Mouse (Mus musculus) midbrain, postnatal 0 days (tissue): Measurements from ENCODE around the gene Gpr6. TPM values are rescaled to one million over a fixed set of nuclear protein-coding genes. Genes with fewer than 3 reads are reported as not detected.

Experiments
- ATAC-seq: fragments of 200-750 bp; cut with Nextera tagmentation; 2 replicates; pipeline ENCODE4 v1.8.0; 2017; ENCODE audit warnings: moderate number of reproducible peaks, mild to moderate bottlenecking, moderate TSS enrichment, moderate library complexity; ENCODE audit not compliant: low FRiP score
- DNase-seq: peaks from one replicate; pipeline ENCODE4 v3.0.0-alpha.2; 2015; ENCODE audit warnings: low spot score
- H3K27ac ChIP-seq: fragments of 300-500 bp; sonication (generic); 2 replicates; pipeline ENCODE4 v1.5.1; 2014; ENCODE audit warnings: low read depth, mild to moderate bottlenecking, low read length, mixed read lengths
- H3K27me3 ChIP-seq: fragments of 300-500 bp; sonication (generic); 2 replicates; pipeline ENCODE4 v1.6.1; 2014; ENCODE audit warnings: low read length, control low read depth, mixed read lengths; ENCODE audit not compliant: insufficient read depth
- H3K36me3 ChIP-seq: fragments of 300-500 bp; sonication (generic); 2 replicates; pipeline ENCODE4 v1.6.1; 2014; ENCODE audit warnings: low read length, control low read depth, mixed read lengths; ENCODE audit not compliant: insufficient read depth
- H3K4me1 ChIP-seq: fragments of 300-500 bp; sonication (generic); 2 replicates; pipeline ENCODE4 v1.6.1; 2014; ENCODE audit warnings: mild to moderate bottlenecking, control low read depth, antibody characterized with exemption, low read length, mixed read lengths; ENCODE audit not compliant: insufficient read depth
- H3K4me2 ChIP-seq: fragments of 300-500 bp; sonication (generic); 2 replicates; pipeline ENCODE4 v1.6.1; 2014; ENCODE audit warnings: low read depth, mild to moderate bottlenecking, low read length, mixed read lengths; ENCODE audit not compliant: poor library complexity, severe bottlenecking
- H3K4me3 ChIP-seq: fragments of 300-500 bp; sonication (generic); 2 replicates; pipeline ENCODE4 v1.5.1; 2014; ENCODE audit warnings: low read depth, mild to moderate bottlenecking, low read length, moderate library complexity
- H3K9ac ChIP-seq: fragments of 300-500 bp; sonication (generic); replicated peaks from 2 replicates; pipeline ENCODE4 v1.6.1; 2014; ENCODE audit warnings: mild to moderate bottlenecking, low read length, moderate library complexity, mixed read lengths; ENCODE audit not compliant: poor library complexity, severe bottlenecking
- H3K9me3 ChIP-seq: fragments of 300-500 bp; sonication (generic); 2 replicates; pipeline ENCODE4 v1.6.1; 2016; ENCODE audit warnings: low read length, control low read depth
- CTCF ChIP-seq: IDR thresholded peaks from 2 replicates; pipeline ENCODE4 v1.5.1; 2016; ENCODE audit warnings: antibody characterized with exemption, mild to moderate bottlenecking
- WGBS: fragments of 180-500 bp; shearing (Covaris S2); extraction: QIAGEN DNeasy Blood & Tissue Kit; methylation state at CpG from one replicate; pipeline ENCODE4 v1.1.7; 2014; 5-methylcytosine and 5-hydroxymethylcytosine counted together
- polyA plus RNA-seq: library from polyadenylated mRNA; unstranded; fragments of >200 nt; fragmentation: Nextera tagmentation; extraction: Ambion mirVana; gene quantifications from 2 replicates; pipeline ENCODE4 v1.2.1, GENCODE M21; 2015
- total RNA-seq: library from RNA; depleted of rRNA; stranded (reverse); fragments of >200 nt; gene quantifications from 2 replicates; pipeline ENCODE4 v1.2.3, GENCODE M21; 2014

The Gpr6 gene
- total and polyA plus RNA-seq, 2 experiments from 2014 or later: 1.6 to 6.5 TPM

DNA sequence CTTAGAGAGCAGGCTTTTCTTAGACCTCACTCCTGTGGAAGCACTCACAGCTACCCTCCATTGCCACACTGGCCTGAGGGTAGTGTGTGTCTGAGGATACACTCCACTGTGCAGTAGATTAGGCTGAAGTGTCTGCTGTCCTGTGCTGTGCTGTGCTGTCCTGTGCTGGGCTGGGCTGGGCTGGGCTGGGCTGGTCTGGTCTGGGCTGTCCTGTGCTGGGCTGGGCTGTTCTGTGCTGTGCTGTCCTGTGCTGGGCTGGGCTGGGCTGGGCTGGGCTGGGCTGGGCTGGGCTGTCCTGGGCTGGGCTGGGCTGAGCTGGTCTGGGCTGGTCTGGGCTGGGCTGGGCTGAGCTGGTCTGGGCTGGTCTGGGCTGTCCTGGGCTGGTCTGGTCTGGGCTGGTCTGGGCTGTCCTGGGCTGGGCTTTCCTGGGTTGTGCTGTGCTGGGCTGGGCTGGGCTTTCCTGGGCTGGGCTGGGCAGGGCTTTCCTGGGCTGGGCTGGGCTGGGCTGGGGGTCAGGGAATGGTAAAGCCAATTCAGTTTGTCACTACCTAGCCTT is 31.5 kb downstream of the Gpr6 start:
- no peaks in the 10 kb centered on the region for H3K27me3 ChIP-seq
- H3K4me1 ChIP-seq: peaks cover 7% of the 10 kb centered on the region
- H3K4me3 ChIP-seq: no peak overlapping the region
- no peak overlapping the region for H3K9ac ChIP-seq
- ATAC-seq (peak; percentile 44; the same call in 1 of the 2 replicates), DNase-seq (no peak)
- TF ChIP-seq CTCF: no peak
- no peaks in the 10 kb centered on the region for H3K9me3 ChIP-seq
- no peaks in the 10 kb centered on the region for H3K36me3 ChIP-seq
- no peak overlapping the region for H3K27ac ChIP-seq
- H3K4me2 ChIP-seq: no peak overlapping the region

GRCm38 (mm10) chr10:41038476-41038875 is 33.6 kb downstream of the Gpr6 start:
- no peaks in the 10 kb centered on the region for H3K27me3 ChIP-seq
- no peak overlapping the region for H3K4me2 ChIP-seq
- H3K4me3 ChIP-seq: no peak overlapping the region
- WGBS: 30% methylated on average over 6 of the region's 6 CpGs
- DNase-seq: peak; percentile 54
- no peak for ATAC-seq
- H3K9me3 ChIP-seq: no peaks in the 10 kb centered on the region
- no peak overlapping the region for H3K9ac ChIP-seq
- H3K36me3 ChIP-seq: no peaks in the 10 kb centered on the region
- peaks cover 7% of the 10 kb centered on the region for H3K4me1 ChIP-seq
- H3K27ac ChIP-seq: no peak overlapping the region; the same call in 1 of the 2 replicates
- no peak for TF ChIP-seq CTCF

GRCm38 (mm10) chr10:41037722-41038121 is 34.4 kb downstream of the Gpr6 start:
- no peak overlapping the region for H3K4me2 ChIP-seq
- DNase-seq: peak; percentile 84
- H3K9ac ChIP-seq: no peak overlapping the region
- peaks cover 7% of the 10 kb centered on the region for H3K4me1 ChIP-seq
- H3K9me3 ChIP-seq: no peaks in the 10 kb centered on the region
- H3K36me3 ChIP-seq: no peaks in the 10 kb centered on the region
- no peak overlapping the region for H3K27ac ChIP-seq
- peak; percentile 25; the same call in 1 of the 2 replicates for TF ChIP-seq CTCF
- WGBS: 56% methylated on average over 8 of the region's 8 CpGs
- H3K4me3 ChIP-seq: no peak overlapping the region
- peak; percentile 72 for ATAC-seq
- H3K27me3 ChIP-seq: no peaks in the 10 kb centered on the region

DNA sequence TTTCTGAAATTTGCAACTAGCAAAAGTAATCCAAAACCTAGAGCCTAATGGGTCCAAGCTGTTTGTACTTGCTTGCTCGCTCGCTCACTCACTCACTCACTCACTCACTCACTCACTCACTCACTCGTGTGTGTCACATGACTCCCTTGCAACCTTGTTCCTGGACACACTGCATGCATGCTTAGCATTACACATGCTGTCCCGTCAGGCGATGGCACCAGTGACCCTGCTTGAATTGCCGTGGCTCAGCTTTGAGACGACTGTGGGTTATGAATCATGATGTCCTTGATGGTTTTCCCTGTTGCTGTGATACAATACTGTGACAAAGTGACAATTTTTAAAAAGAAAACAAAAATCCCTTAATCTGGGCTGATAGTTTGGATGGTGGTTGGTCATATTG is 39.3 kb downstream of the Gpr6 start:
- Histone ChIP-seq H3K4me2 (no peak overlapping the region), H3K27me3 (no peaks in the 10 kb centered on the region), H3K27ac (no peak overlapping the region), H3K9ac (no peak overlapping the region), H3K36me3 (no peaks in the 10 kb centered on the region), H3K4me3 (no peak overlapping the region), H3K9me3 (no peaks in the 10 kb centered on the region), H3K4me1 (no peaks in the 10 kb centered on the region)
- no peak for TF ChIP-seq CTCF
- 82% methylated on average over 7 of the region's 7 CpGs for WGBS
- DNase-seq (no peak), ATAC-seq (no peak)

DNA sequence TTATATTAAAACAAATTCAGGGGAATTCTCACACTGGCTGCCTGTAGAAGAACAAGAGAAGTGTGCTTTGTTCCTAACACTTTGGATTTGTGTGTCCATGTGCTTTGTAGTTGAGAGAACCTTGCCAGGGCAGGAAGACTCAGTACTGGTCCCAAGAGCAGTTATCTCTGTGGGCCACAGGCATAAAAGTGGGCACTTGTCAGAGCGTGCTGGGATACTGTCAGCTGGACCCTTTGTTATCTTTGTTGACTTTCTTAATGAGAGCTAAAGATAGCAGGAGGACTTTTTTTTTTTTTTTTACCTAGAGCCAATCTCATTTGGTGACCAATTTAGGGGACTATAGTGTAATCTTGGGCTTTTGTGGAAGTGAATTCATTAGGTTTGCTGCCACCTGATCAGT is 47.2 kb downstream of the Gpr6 start:
- H3K4me3 ChIP-seq: no peak overlapping the region
- DNase-seq (no peak), ATAC-seq (no peak)
- no peak overlapping the region for H3K27ac ChIP-seq
- H3K4me2 ChIP-seq: no peak overlapping the region
- no peaks in the 10 kb centered on the region for H3K4me1 ChIP-seq
- no peak overlapping the region for H3K9ac ChIP-seq
- H3K27me3 ChIP-seq: no peaks in the 10 kb centered on the region
- no peaks in the 10 kb centered on the region for H3K9me3 ChIP-seq
- WGBS: 74% methylated on average over 1 of the region's 1 CpGs
- H3K36me3 ChIP-seq: no peaks in the 10 kb centered on the region
- TF ChIP-seq CTCF: no peak

DNA sequence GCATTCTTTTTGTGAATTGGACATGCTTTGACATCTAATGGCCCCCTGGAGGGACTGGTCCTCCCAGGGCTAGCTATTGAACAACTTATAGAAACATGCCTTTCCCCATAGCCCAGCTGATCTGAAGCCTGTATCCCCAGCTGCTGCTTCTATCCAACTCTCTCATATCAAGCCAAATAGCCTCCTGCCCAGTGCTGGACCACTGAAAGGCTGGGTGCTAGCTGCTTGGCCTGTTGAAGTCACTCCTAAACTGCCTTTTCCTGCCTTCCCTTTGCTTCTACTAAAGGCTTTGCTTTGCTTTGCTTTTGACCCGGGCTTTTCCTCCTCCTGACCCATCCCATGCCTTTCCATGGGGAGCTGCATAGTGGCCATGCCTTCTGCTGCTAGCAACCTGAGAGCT is 47.7 kb downstream of the Gpr6 start:
- no peaks in the 10 kb centered on the region for H3K9me3 ChIP-seq
- H3K9ac ChIP-seq: no peak overlapping the region
- H3K4me2 ChIP-seq: no peak overlapping the region
- no peaks in the 10 kb centered on the region for H3K36me3 ChIP-seq
- no peak overlapping the region for H3K27ac ChIP-seq
- WGBS: 61% methylated on average over 1 of the region's 1 CpGs
- TF ChIP-seq CTCF: no peak
- no peak for DNase-seq
- H3K4me3 ChIP-seq: no peak overlapping the region
- no peaks in the 10 kb centered on the region for H3K27me3 ChIP-seq
- H3K4me1 ChIP-seq: no peaks in the 10 kb centered on the region
- no peak for ATAC-seq
